Mouse (Mus musculus) ES-E14 (cell line): ENCODE measurements around the gene Zfpm1.

Experiments
- CHD2 ChIP-seq: IDR thresholded peaks from 2 replicates; pipeline ENCODE4 v1.6.1; 2014; ENCODE audit warnings: mild to moderate bottlenecking, low read depth, low read length, inconsistent platforms
- MAFK ChIP-seq: IDR thresholded peaks from 2 replicates; pipeline ENCODE4 v1.6.1; 2014; ENCODE audit warnings: mild to moderate bottlenecking, low read depth, low read length, inconsistent platforms; ENCODE audit not compliant: insufficient read depth
- ZNF384 ChIP-seq: IDR thresholded peaks from 2 replicates; pipeline ENCODE4 v1.6.1; 2012; ENCODE audit warnings: low read depth, low read length, inconsistent platforms

- TF ChIP-seq MAFK (no peak), ZNF384 (no peak), CHD2 (no peak)
Measured at GRCm38 (mm10) chr8:122311115-122311514, 29.2 kb downstream of the Zfpm1 start.
